Mouse (Mus musculus): ENCODE results near the gene Cntnap5a. TPM values are rescaled to one million over a fixed set of nuclear protein-coding genes. Genes with fewer than 3 reads are reported as not detected.

Gene Cntnap5a
- polyA plus RNA-seq, 1 experiment from 2014 or later, result not detected

- Histone ChIP-seq H3K27ac (no peak overlapping the region), H3K4me1 (no peaks in the 10 kb centered on the region), H3K36me3 (replicated peaks) (no peaks in the 10 kb centered on the region), H3K9me3 (no peaks in the 10 kb centered on the region), H3K27me3 (ENCODE audit: poor library complexity, severe bottlenecking) (no peaks in the 10 kb centered on the region), H3K4me3 (no peak overlapping the region)
- WGBS, result 84% methylated on average over 3 of the region's 3 CpGs
- DNase-seq (ENCODE audit: extremely low spot score, low spot score), result no peak
Measured at GRCm38 (mm10) chr1:116306555-116306954, 622.0 kb downstream of the Cntnap5a start.

- Histone ChIP-seq H3K36me3 (replicated peaks) (no peaks in the 10 kb centered on the region), H3K27ac (no peak overlapping the region), H3K27me3 (ENCODE audit: poor library complexity, severe bottlenecking) (no peaks in the 10 kb centered on the region), H3K4me3 (no peak overlapping the region), H3K9me3 (no peaks in the 10 kb centered on the region), H3K4me1 (no peaks in the 10 kb centered on the region)
- no peak for DNase-seq (ENCODE audit: extremely low spot score, low spot score)
- WGBS, result 80% methylated on average over 3 of the region's 3 CpGs
Measured at GRCm38 (mm10) chr1:116311512-116311911, 627.0 kb downstream of the Cntnap5a start.

- H3K27ac ChIP-seq, result no peak overlapping the region
- H3K4me3 ChIP-seq, result no peak overlapping the region
- H3K4me1 ChIP-seq, result no peaks in the 10 kb centered on the region
- no peaks in the 10 kb centered on the region for H3K36me3 ChIP-seq (replicated peaks)
- no peaks in the 10 kb centered on the region for H3K27me3 ChIP-seq (ENCODE audit: poor library complexity, severe bottlenecking)
- H3K9me3 ChIP-seq, result no peaks in the 10 kb centered on the region
- no peak for DNase-seq (ENCODE audit: extremely low spot score, low spot score)
Measured at GRCm38 (mm10) chr1:116313269-116313668, 628.7 kb downstream of the Cntnap5a start.

GRCm38 (mm10) chr1:116324505-116324904 lies 639.9 kb downstream of the Cntnap5a start:
- no peaks in the 10 kb centered on the region for H3K4me1 ChIP-seq
- H3K27me3 ChIP-seq (ENCODE audit: poor library complexity, severe bottlenecking), result no peaks in the 10 kb centered on the region
- DNase-seq (ENCODE audit: extremely low spot score, low spot score), result no peak

GRCm38 (mm10) chr1:116353669-116354068 lies 669.1 kb downstream of the Cntnap5a start:
- Histone ChIP-seq H3K27ac (no peak overlapping the region), H3K27me3 (ENCODE audit: poor library complexity, severe bottlenecking) (no peaks in the 10 kb centered on the region), H3K9me3 (no peaks in the 10 kb centered on the region), H3K36me3 (replicated peaks) (no peaks in the 10 kb centered on the region), H3K4me3 (no peak overlapping the region), H3K4me1 (no peaks in the 10 kb centered on the region)
- no peak for DNase-seq (ENCODE audit: extremely low spot score, low spot score)

More at GRCm38 (mm10) chr1:116324505-116324904, 639.9 kb downstream of the Cntnap5a start:
- Histone ChIP-seq H3K36me3 (replicated peaks) (no peaks in the 10 kb centered on the region), H3K27ac (no peak overlapping the region), H3K9me3 (no peaks in the 10 kb centered on the region), H3K4me3 (no peak overlapping the region)

- no peak for DNase-seq (ENCODE audit: extremely low spot score, low spot score)
- 42% methylated on average over 2 of the region's 2 CpGs for WGBS
- H3K4me3 ChIP-seq, result no peak overlapping the region
- no peak overlapping the region for H3K27ac ChIP-seq
- no peaks in the 10 kb centered on the region for H3K27me3 ChIP-seq (ENCODE audit: poor library complexity, severe bottlenecking)
- H3K36me3 ChIP-seq (replicated peaks), result no peaks in the 10 kb centered on the region
- H3K4me1 ChIP-seq, result peaks cover 27% of the 10 kb centered on the region
- no peaks in the 10 kb centered on the region for H3K9me3 ChIP-seq
Measured at GRCm38 (mm10) chr1:116365606-116366005, 681.0 kb downstream of the Cntnap5a start.

- Histone ChIP-seq H3K27me3 (ENCODE audit: poor library complexity, severe bottlenecking) (no peaks in the 10 kb centered on the region), H3K4me1 (peaks cover 27% of the 10 kb centered on the region), H3K4me3 (no peak overlapping the region), H3K36me3 (replicated peaks) (no peaks in the 10 kb centered on the region), H3K27ac (no peak overlapping the region), H3K9me3 (no peaks in the 10 kb centered on the region)
- DNase-seq (ENCODE audit: extremely low spot score, low spot score), result no peak
- 4% methylated on average over 2 of the region's 2 CpGs for WGBS
Measured at GRCm38 (mm10) chr1:116366171-116366570, 681.6 kb downstream of the Cntnap5a start.

- Histone ChIP-seq H3K36me3 (replicated peaks) (no peaks in the 10 kb centered on the region), H3K27me3 (ENCODE audit: poor library complexity, severe bottlenecking) (no peaks in the 10 kb centered on the region), H3K9me3 (no peaks in the 10 kb centered on the region), H3K27ac (no peak overlapping the region), H3K4me1 (peaks cover 27% of the 10 kb centered on the region), H3K4me3 (no peak overlapping the region)
- DNase-seq (ENCODE audit: extremely low spot score, low spot score), result no peak
Measured at GRCm38 (mm10) chr1:116366806-116367205, 682.2 kb downstream of the Cntnap5a start.

GRCm38 (mm10) chr1:116367572-116367971 lies 683.0 kb downstream of the Cntnap5a start:
- 36% methylated on average over 7 of the region's 7 CpGs for WGBS
- DNase-seq (ENCODE audit: extremely low spot score, low spot score), result no peak
- H3K27ac ChIP-seq, result no peak overlapping the region
- no peaks in the 10 kb centered on the region for H3K36me3 ChIP-seq (replicated peaks)
- no peaks in the 10 kb centered on the region for H3K9me3 ChIP-seq
- no peak overlapping the region for H3K4me3 ChIP-seq
- H3K4me1 ChIP-seq, result peaks cover 27% of the 10 kb centered on the region
- H3K27me3 ChIP-seq (ENCODE audit: poor library complexity, severe bottlenecking), result no peaks in the 10 kb centered on the region

GRCm38 (mm10) chr1:116370817-116371216 lies 686.3 kb downstream of the Cntnap5a start:
- no peaks in the 10 kb centered on the region for H3K27me3 ChIP-seq (ENCODE audit: poor library complexity, severe bottlenecking)
- H3K27ac ChIP-seq, result no peak overlapping the region
- H3K4me1 ChIP-seq, result peaks cover 24% of the 10 kb centered on the region
- H3K4me3 ChIP-seq, result no peak overlapping the region
- no peaks in the 10 kb centered on the region for H3K36me3 ChIP-seq (replicated peaks)
- DNase-seq (ENCODE audit: extremely low spot score, low spot score), result no peak
- WGBS, result 92% methylated on average over 4 of the region's 4 CpGs
- no peaks in the 10 kb centered on the region for H3K9me3 ChIP-seq

GRCm38 (mm10) chr1:116373551-116373950 lies 689.0 kb downstream of the Cntnap5a start:
- H3K27ac ChIP-seq, result no peak overlapping the region
- H3K9me3 ChIP-seq, result no peaks in the 10 kb centered on the region
- no peak overlapping the region for H3K4me3 ChIP-seq
- no peaks in the 10 kb centered on the region for H3K27me3 ChIP-seq (ENCODE audit: poor library complexity, severe bottlenecking)
- DNase-seq (ENCODE audit: extremely low spot score, low spot score), result no peak
- H3K4me1 ChIP-seq, result no peaks in the 10 kb centered on the region
- 88% methylated on average over 1 of the region's 1 CpGs for WGBS
- H3K36me3 ChIP-seq (replicated peaks), result no peaks in the 10 kb centered on the region

GRCm38 (mm10) chr1:116392390-116392789 lies 707.8 kb downstream of the Cntnap5a start:
- Histone ChIP-seq H3K36me3 (replicated peaks) (no peaks in the 10 kb centered on the region), H3K4me3 (no peak overlapping the region), H3K27ac (no peak overlapping the region), H3K9me3 (no peaks in the 10 kb centered on the region), H3K27me3 (ENCODE audit: poor library complexity, severe bottlenecking) (no peaks in the 10 kb centered on the region), H3K4me1 (no peaks in the 10 kb centered on the region)
- DNase-seq (ENCODE audit: extremely low spot score, low spot score), result no peak

- 65% methylated on average over 1 of the region's 1 CpGs for WGBS
- Histone ChIP-seq H3K27me3 (ENCODE audit: poor library complexity, severe bottlenecking) (no peaks in the 10 kb centered on the region), H3K9me3 (no peaks in the 10 kb centered on the region), H3K4me3 (no peak overlapping the region), H3K4me1 (no peaks in the 10 kb centered on the region), H3K36me3 (replicated peaks) (no peaks in the 10 kb centered on the region), H3K27ac (no peak overlapping the region)
- DNase-seq (ENCODE audit: extremely low spot score, low spot score), result no peak
Measured at GRCm38 (mm10) chr1:116401996-116402656, 717.6 kb downstream of the Cntnap5a start.

GRCm38 (mm10) chr1:116409836-116410235 lies 725.3 kb downstream of the Cntnap5a start:
- no peak overlapping the region for H3K27ac ChIP-seq
- no peaks in the 10 kb centered on the region for H3K36me3 ChIP-seq (replicated peaks)
- H3K9me3 ChIP-seq, result no peaks in the 10 kb centered on the region
- DNase-seq (ENCODE audit: extremely low spot score, low spot score), result no peak
- no peak overlapping the region for H3K4me3 ChIP-seq
- no peaks in the 10 kb centered on the region for H3K4me1 ChIP-seq
- H3K27me3 ChIP-seq (ENCODE audit: poor library complexity, severe bottlenecking), result no peaks in the 10 kb centered on the region
- WGBS, result 92% methylated on average over 1 of the region's 1 CpGs
